Mouse (Mus musculus) bone marrow macrophage, adult 2 months (primary cell): ENCODE results near the gene Cnga2. TPM values are rescaled to one million over a fixed set of nuclear protein-coding genes. Genes with fewer than 3 reads are reported as not detected.

Experiments used
- H3K27ac ChIP-seq: 2 replicates; pipeline ENCODE4 v1.5.1; 2012; ENCODE audit warnings: low read depth, low read length; ENCODE audit not compliant: insufficient read depth
- H3K4me1 ChIP-seq: 2 replicates; pipeline ENCODE4 v1.6.1; 2012; ENCODE audit warnings: low read length; ENCODE audit not compliant: control insufficient read depth, insufficient read depth
- H3K4me3 ChIP-seq: 2 replicates; pipeline ENCODE4 v1.5.1; 2012; ENCODE audit warnings: mild to moderate bottlenecking, low read length, moderate library complexity; ENCODE audit not compliant: insufficient read depth
- CTCF ChIP-seq: IDR thresholded peaks from 2 replicates; pipeline ENCODE4 v1.5.1; 2012; ENCODE audit warnings: low read depth, mild to moderate bottlenecking, low read length, moderate library complexity
- POLR2A ChIP-seq: IDR thresholded peaks from 2 replicates; pipeline ENCODE4 v1.6.1; 2012; ENCODE audit warnings: mild to moderate bottlenecking, low read depth, low read length, borderline replicate concordance
- polyA plus RNA-seq: library from polyadenylated mRNA; stranded (reverse); fragments of >200 nt; gene quantifications from 2 replicates; pipeline ENCODE4 v1.2.4, GENCODE M21; 2012; ENCODE audit not compliant: missing spikeins, insufficient read depth, insufficient read length

The Cnga2 gene
- polyA plus RNA-seq, 1 experiment: not detected

GRCm38 (mm10) chrX:71980443-71980842 lies 11.2 kb upstream of the Cnga2 start:
- H3K27ac ChIP-seq: no peak overlapping the region
- peaks cover 12% of the 10 kb centered on the region for H3K4me1 ChIP-seq
- TF ChIP-seq CTCF (no peak), POLR2A (no peak)

GRCm38 (mm10) chrX:71981322-71981721 lies 10.3 kb upstream of the Cnga2 start:
- TF ChIP-seq POLR2A: no peak
- no peak for TF ChIP-seq CTCF
- H3K4me1 ChIP-seq: peaks cover 12% of the 10 kb centered on the region
- H3K27ac ChIP-seq: no peak overlapping the region
- no peak overlapping the region for H3K4me3 ChIP-seq

More at GRCm38 (mm10) chrX:71980443-71980842, 11.2 kb upstream of the Cnga2 start:
- no peak overlapping the region for H3K4me3 ChIP-seq

GRCm38 (mm10) chrX:71983205-71983604 lies 8.4 kb upstream of the Cnga2 start:
- TF ChIP-seq CTCF (no peak), POLR2A (no peak)
- Histone ChIP-seq H3K4me1 (peaks cover 12% of the 10 kb centered on the region), H3K27ac (no peak overlapping the region), H3K4me3 (no peak overlapping the region)

- H3K27ac ChIP-seq: no peak overlapping the region
- TF ChIP-seq CTCF (no peak), POLR2A (no peak)
- no peak overlapping the region for H3K4me3 ChIP-seq
- H3K4me1 ChIP-seq: peaks cover 12% of the 10 kb centered on the region
Measured at GRCm38 (mm10) chrX:71983775-71984174, 7.9 kb upstream of the Cnga2 start.

- Histone ChIP-seq H3K4me1 (no peaks in the 10 kb centered on the region), H3K4me3 (no peak overlapping the region), H3K27ac (no peak overlapping the region)
- TF ChIP-seq CTCF (no peak), POLR2A (no peak)
Measured at GRCm38 (mm10) chrX:71995972-71996371, 4.3 kb downstream of the Cnga2 start.

- Histone ChIP-seq H3K27ac (no peak overlapping the region), H3K4me1 (no peaks in the 10 kb centered on the region), H3K4me3 (no peak overlapping the region)
- TF ChIP-seq POLR2A: no peak
- TF ChIP-seq CTCF: no peak
Measured at GRCm38 (mm10) chrX:72009930-72010329, 18.3 kb downstream of the Cnga2 start.

- Histone ChIP-seq H3K4me3 (no peak overlapping the region), H3K27ac (no peak overlapping the region), H3K4me1 (no peaks in the 10 kb centered on the region)
- no peak for TF ChIP-seq CTCF
- TF ChIP-seq POLR2A: no peak
Measured at GRCm38 (mm10) chrX:72012236-72012635, 20.6 kb downstream of the Cnga2 start.

- no peak overlapping the region for H3K27ac ChIP-seq
- TF ChIP-seq CTCF (no peak), POLR2A (no peak)
- no peaks in the 10 kb centered on the region for H3K4me1 ChIP-seq
- H3K4me3 ChIP-seq: no peak overlapping the region
Measured at GRCm38 (mm10) chrX:72012804-72013203, 21.2 kb downstream of the Cnga2 start.

GRCm38 (mm10) chrX:72022241-72022640 lies 30.6 kb downstream of the Cnga2 start:
- Histone ChIP-seq H3K4me3 (no peak overlapping the region), H3K4me1 (peaks cover 5% of the 10 kb centered on the region; the same call in 1 of the 2 replicates), H3K27ac (no peak overlapping the region)
- TF ChIP-seq CTCF (no peak), POLR2A (no peak)

- no peak overlapping the region for H3K27ac ChIP-seq
- no peak overlapping the region for H3K4me3 ChIP-seq
- TF ChIP-seq POLR2A (no peak), CTCF (no peak)
- H3K4me1 ChIP-seq: peaks cover 5% of the 10 kb centered on the region; the same call in 1 of the 2 replicates
Measured at GRCm38 (mm10) chrX:72022750-72023398, 31.2 kb downstream of the Cnga2 start.

- Histone ChIP-seq H3K4me3 (no peak overlapping the region), H3K4me1 (peaks cover 5% of the 10 kb centered on the region; the same call in 1 of the 2 replicates), H3K27ac (no peak overlapping the region)
- TF ChIP-seq CTCF (no peak), POLR2A (no peak)
Measured at GRCm38 (mm10) chrX:72023542-72023941, 31.9 kb downstream of the Cnga2 start.
